Mouse (Mus musculus) kidney, embryonic 14.5 days (tissue): ENCODE data around the gene Npas2. TPM values are rescaled to one million over a fixed set of nuclear protein-coding genes. Genes with fewer than 3 reads are reported as not detected.

Source experiments
- ATAC-seq: fragments of 200-750 bp; cut with Nextera tagmentation; 2 replicates; pipeline ENCODE4 v1.8.0; 2017; ENCODE audit warnings: moderate number of reproducible peaks, mild to moderate bottlenecking, moderate TSS enrichment, moderate library complexity; ENCODE audit not compliant: low FRiP score, low TSS enrichment
- H3K27ac ChIP-seq: fragments of 300-500 bp; sonication (generic); 2 replicates; pipeline ENCODE4 v1.5.1; 2014; ENCODE audit warnings: low read depth, mild to moderate bottlenecking, low read length, moderate library complexity, mixed read lengths
- H3K27me3 ChIP-seq: fragments of 300-500 bp; sonication (generic); 2 replicates; pipeline ENCODE4 v1.6.1; 2014; ENCODE audit warnings: mild to moderate bottlenecking, low read length; ENCODE audit not compliant: control insufficient read depth, insufficient read depth
- H3K36me3 ChIP-seq: fragments of 300-500 bp; sonication (generic); 2 replicates; pipeline ENCODE4 v1.6.1; 2014; ENCODE audit warnings: low read length, mixed read lengths; ENCODE audit not compliant: control insufficient read depth, insufficient read depth
- H3K4me1 ChIP-seq: fragments of 300-500 bp; sonication (generic); 2 replicates; pipeline ENCODE4 v1.6.1; 2014; ENCODE audit warnings: low read length, mixed read lengths; ENCODE audit not compliant: control insufficient read depth, insufficient read depth
- H3K4me2 ChIP-seq: fragments of 300-500 bp; sonication (generic); replicated peaks from 2 replicates; pipeline ENCODE4 v1.6.1; 2014; ENCODE audit warnings: low read depth, mild to moderate bottlenecking, low read length
- H3K4me3 ChIP-seq: fragments of 300-500 bp; sonication (generic); 2 replicates; pipeline ENCODE4 v1.5.1; 2014; ENCODE audit warnings: mild to moderate bottlenecking, low read length
- H3K9ac ChIP-seq: fragments of 300-500 bp; sonication (generic); 2 replicates; pipeline ENCODE4 v1.6.1; 2014; ENCODE audit warnings: low read depth, mild to moderate bottlenecking, low read length, moderate library complexity
- H3K9me3 ChIP-seq: fragments of 300-500 bp; sonication (generic); 2 replicates; pipeline ENCODE4 v1.6.1; 2016; ENCODE audit warnings: low read length; ENCODE audit not compliant: control insufficient read depth
- WGBS: fragments of 180-500 bp; shearing (Covaris S2); extraction: QIAGEN DNeasy Blood & Tissue Kit; methylation state at CpG from one replicate; pipeline ENCODE4 v1.1.7; 2014; 5-methylcytosine and 5-hydroxymethylcytosine counted together
- polyA plus RNA-seq: library from polyadenylated mRNA; unstranded; fragments of >200 nt; fragmentation: Nextera tagmentation; extraction: Ambion mirVana; gene quantifications from 2 replicates; pipeline ENCODE4 v1.2.1, GENCODE M21; 2014

The Npas2 gene
- polyA plus RNA-seq, 1 experiment from 2014 or later: 0.70 TPM

DNA sequence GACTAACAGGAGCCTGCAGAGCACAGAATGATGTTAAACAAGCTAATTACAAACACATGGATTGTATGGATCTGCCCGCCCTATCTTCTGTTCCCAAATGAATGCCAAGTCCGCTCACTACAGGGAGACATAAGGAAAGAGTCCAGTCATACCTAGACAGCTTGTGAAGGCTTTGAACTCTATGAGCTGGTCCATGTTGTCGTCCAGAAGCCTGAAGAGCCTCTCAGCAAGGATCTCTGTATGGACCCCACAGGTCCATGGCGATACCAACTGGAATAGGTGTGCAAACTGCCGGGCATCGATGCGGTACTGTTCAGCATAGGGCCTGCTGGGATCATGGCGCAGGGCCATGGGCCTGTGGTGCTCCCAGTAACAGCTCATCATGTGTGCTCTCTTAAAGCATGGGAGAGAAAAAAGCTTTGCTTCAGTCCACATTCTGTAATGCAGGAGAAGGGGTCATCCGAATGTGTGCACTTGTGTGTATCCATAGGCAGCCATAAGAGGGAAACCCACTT lies 183.3 kb downstream of the Npas2 start:
- H3K4me2 ChIP-seq: no peak overlapping the region
- H3K9ac ChIP-seq: no peak overlapping the region
- peaks cover 41% of the 10 kb centered on the region for H3K36me3 ChIP-seq
- H3K27ac ChIP-seq: no peak overlapping the region
- WGBS: 93% methylated on average over 9 of the region's 9 CpGs
- H3K4me1 ChIP-seq: no peaks in the 10 kb centered on the region
- no peak for ATAC-seq
- no peaks in the 10 kb centered on the region for H3K27me3 ChIP-seq
- no peaks in the 10 kb centered on the region for H3K9me3 ChIP-seq
- H3K4me3 ChIP-seq: no peak overlapping the region

DNA sequence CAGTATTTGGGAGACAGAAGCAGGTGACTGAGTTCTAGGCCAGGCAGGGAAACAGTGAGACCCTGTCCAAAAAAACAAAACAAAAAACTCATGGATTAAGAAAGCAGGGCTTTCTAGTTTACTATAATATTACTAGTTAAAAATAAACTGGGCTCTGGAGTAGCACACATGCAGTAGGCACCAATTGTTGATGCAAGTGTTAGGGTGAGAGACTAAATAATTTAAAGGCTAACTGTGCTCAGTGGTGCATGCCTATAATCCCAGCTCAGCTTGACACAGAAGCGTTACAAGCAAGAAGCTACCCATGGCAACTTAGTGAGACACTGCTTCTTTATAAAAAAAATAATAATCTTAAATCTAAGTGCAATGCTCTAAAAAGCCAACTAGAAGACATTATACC lies 185.0 kb downstream of the Npas2 start:
- no peak overlapping the region for H3K9ac ChIP-seq
- H3K4me3 ChIP-seq: no peak overlapping the region
- no peak overlapping the region for H3K27ac ChIP-seq
- no peaks in the 10 kb centered on the region for H3K9me3 ChIP-seq
- H3K4me2 ChIP-seq: no peak overlapping the region
- H3K36me3 ChIP-seq: peaks cover 23% of the 10 kb centered on the region
- no peaks in the 10 kb centered on the region for H3K4me1 ChIP-seq
- ATAC-seq: no peak
- no peaks in the 10 kb centered on the region for H3K27me3 ChIP-seq
- WGBS: 70% methylated on average over 1 of the region's 1 CpGs

DNA sequence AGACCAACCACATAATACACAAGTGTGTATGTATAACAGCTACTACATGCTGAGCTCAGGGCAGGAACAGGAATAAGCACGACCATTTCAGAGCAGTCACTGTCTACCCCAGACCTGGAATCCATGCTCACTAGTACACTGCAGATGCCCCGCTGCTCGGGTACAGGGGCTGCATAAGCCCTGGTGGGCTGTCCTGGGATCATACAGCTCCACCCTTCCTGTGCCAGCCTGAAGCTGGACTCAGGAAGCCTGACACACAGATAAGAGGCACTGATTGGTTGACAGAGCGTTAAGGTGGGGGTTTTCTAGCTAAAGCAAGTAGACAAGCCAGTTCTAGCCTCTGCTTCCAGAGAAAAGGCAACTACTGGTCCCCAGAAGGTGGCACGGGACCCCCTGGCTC lies 185.5 kb downstream of the Npas2 start:
- Histone ChIP-seq H3K36me3 (peaks cover 18% of the 10 kb centered on the region; the same call in 1 of the 2 replicates), H3K4me3 (no peak overlapping the region), H3K9me3 (no peaks in the 10 kb centered on the region), H3K4me1 (no peaks in the 10 kb centered on the region), H3K27me3 (no peaks in the 10 kb centered on the region), H3K9ac (no peak overlapping the region), H3K4me2 (no peak overlapping the region), H3K27ac (no peak overlapping the region)
- 65% methylated on average over 5 of the region's 5 CpGs for WGBS
- ATAC-seq: peak; percentile 32; the same call in 1 of the 2 replicates

DNA sequence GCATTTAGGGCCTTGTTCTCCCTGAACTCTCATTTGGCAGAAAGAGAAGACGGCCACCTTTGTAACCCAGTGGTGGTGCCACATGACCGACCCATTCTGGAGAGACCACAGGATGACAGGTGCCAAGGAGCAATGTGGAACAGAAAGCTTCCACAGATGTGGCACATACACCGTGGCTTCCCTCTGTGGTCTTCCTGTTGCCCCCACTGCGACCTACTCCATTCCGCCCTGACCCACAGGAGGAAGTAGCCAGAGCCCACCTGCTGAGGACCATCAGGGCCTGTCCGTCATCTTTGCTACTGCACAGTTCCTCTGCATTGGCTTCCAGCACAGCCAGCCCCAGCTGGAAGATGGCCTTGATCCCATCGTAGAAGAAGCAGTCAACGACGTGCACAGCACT lies 187.5 kb downstream of the Npas2 start:
- Histone ChIP-seq H3K4me2 (no peak overlapping the region), H3K36me3 (peaks cover 7% of the 10 kb centered on the region; the same call in 1 of the 2 replicates), H3K9me3 (no peaks in the 10 kb centered on the region), H3K4me3 (no peak overlapping the region), H3K27me3 (no peaks in the 10 kb centered on the region), H3K9ac (no peak overlapping the region), H3K27ac (no peak overlapping the region), H3K4me1 (no peaks in the 10 kb centered on the region)
- ATAC-seq: no peak
- 83% methylated on average over 9 of the region's 9 CpGs for WGBS

- Histone ChIP-seq H3K4me1 (no peaks in the 10 kb centered on the region), H3K4me2 (no peak overlapping the region), H3K4me3 (no peak overlapping the region), H3K27ac (no peak overlapping the region), H3K36me3 (no peaks in the 10 kb centered on the region; the same call in 1 of the 2 replicates), H3K9me3 (no peaks in the 10 kb centered on the region), H3K9ac (no peak overlapping the region), H3K27me3 (no peaks in the 10 kb centered on the region)
- ATAC-seq: no peak
- WGBS: 65% methylated on average over 9 of the region's 9 CpGs
Measured at GRCm38 (mm10) chr1:39384914-39385313, 191.4 kb downstream of the Npas2 start.

GRCm38 (mm10) chr1:39386456-39386855 lies 192.9 kb downstream of the Npas2 start:
- Histone ChIP-seq H3K4me1 (no peaks in the 10 kb centered on the region), H3K4me3 (no peak overlapping the region), H3K4me2 (no peak overlapping the region), H3K9me3 (no peaks in the 10 kb centered on the region), H3K9ac (no peak overlapping the region), H3K27me3 (no peaks in the 10 kb centered on the region), H3K27ac (no peak overlapping the region), H3K36me3 (no peaks in the 10 kb centered on the region; the same call in 1 of the 2 replicates)
- ATAC-seq: no peak
- WGBS: 71% methylated on average over 3 of the region's 3 CpGs

DNA sequence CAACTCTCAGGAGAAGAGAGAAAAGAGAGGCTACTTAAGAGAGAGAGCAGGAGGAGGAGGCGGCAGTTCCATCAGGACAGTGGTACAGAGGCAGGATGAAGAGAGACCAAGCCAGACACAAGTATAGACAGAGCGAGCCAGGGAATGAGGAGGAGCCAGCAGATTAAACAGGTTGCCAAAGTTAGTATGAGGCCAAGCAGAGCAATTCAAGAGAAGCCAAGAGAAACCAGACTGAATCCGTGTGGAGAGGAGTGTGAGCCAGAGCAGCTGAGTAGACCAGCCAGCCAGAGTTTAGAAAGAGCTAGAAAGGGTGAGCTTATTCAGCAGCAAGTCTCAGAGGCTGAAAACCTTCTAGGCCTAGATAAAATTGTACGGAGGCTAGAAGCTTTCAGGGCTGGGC lies 194.0 kb downstream of the Npas2 start:
- WGBS: 74% methylated on average over 4 of the region's 4 CpGs
- Histone ChIP-seq H3K27me3 (no peaks in the 10 kb centered on the region), H3K36me3 (no peaks in the 10 kb centered on the region; the same call in 1 of the 2 replicates), H3K9ac (no peak overlapping the region), H3K4me3 (no peak overlapping the region), H3K9me3 (no peaks in the 10 kb centered on the region), H3K4me1 (no peaks in the 10 kb centered on the region), H3K4me2 (no peak overlapping the region), H3K27ac (no peak overlapping the region)
- no peak for ATAC-seq

- H3K4me2 ChIP-seq: no peak overlapping the region
- H3K9me3 ChIP-seq: no peaks in the 10 kb centered on the region
- H3K27me3 ChIP-seq: no peaks in the 10 kb centered on the region
- H3K36me3 ChIP-seq: no peaks in the 10 kb centered on the region; the same call in 1 of the 2 replicates
- H3K4me1 ChIP-seq: no peaks in the 10 kb centered on the region
- no peak overlapping the region for H3K4me3 ChIP-seq
- H3K27ac ChIP-seq: no peak overlapping the region
- H3K9ac ChIP-seq: no peak overlapping the region
- no peak for ATAC-seq
- WGBS: 80% methylated on average over 2 of the region's 2 CpGs
Measured at GRCm38 (mm10) chr1:39388163-39388562, 194.6 kb downstream of the Npas2 start.

DNA sequence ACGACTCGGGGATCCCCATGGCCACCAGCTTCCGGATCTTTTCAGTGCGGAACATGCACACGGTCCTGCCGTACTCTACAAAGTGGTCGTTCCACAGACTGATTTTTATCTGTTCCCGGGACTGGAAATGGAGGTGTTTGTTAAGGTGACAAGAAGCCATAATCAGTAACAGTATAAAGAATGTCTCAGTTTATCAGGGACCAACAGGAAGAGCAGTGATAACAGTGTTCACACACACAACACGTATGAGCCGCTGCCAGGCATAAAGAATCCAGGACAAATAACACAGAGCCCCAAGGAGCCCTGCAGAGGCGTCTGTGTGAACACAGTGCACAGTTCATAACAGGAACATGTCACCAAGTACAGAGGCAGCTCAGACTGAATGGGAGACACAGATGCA lies 195.8 kb downstream of the Npas2 start:
- H3K27me3 ChIP-seq: no peaks in the 10 kb centered on the region
- no peak overlapping the region for H3K27ac ChIP-seq
- H3K4me2 ChIP-seq: no peak overlapping the region
- no peaks in the 10 kb centered on the region for H3K4me1 ChIP-seq
- H3K36me3 ChIP-seq: no peaks in the 10 kb centered on the region; the same call in 1 of the 2 replicates
- 91% methylated on average over 11 of the region's 11 CpGs for WGBS
- no peak overlapping the region for H3K4me3 ChIP-seq
- H3K9ac ChIP-seq: no peak overlapping the region
- no peak for ATAC-seq
- no peaks in the 10 kb centered on the region for H3K9me3 ChIP-seq
